ENCODE assay signal across 10 mouse cellular contexts in genomic region chr19:22656466-22657215, GRCm38 (mm10).
DNase-seq lines count a peak whose midpoint lies in the region; ATAC-seq and TF ChIP-seq lines count a peak whose summit lies in the region.
"Had no signal": no experiment of that assay in that cellular context is flagged by ENCODE, and none has a peak within 500 bp of the region (broad histone marks: within the 10 kb centered on the region; RNA-seq: fewer than 3 reads in every experiment).

No protein-coding gene starts in this region.

- H3K9me3 ChIP-seq in forebrain, embryonic 16.5 days (ENCODE audit: control insufficient read depth, low read length): no peaks in the 10 kb centered on the region
- H3K9me3 ChIP-seq in midbrain, embryonic 14.5 days (ENCODE audit: control insufficient read depth, low read length): no peaks in the 10 kb centered on the region
- H3K9me3 ChIP-seq: heart, embryonic 15.5 days had no signal

- CTCF ChIA-PET in Patski (lab: Charles Lee): interaction anchor here (1.1 to 1.5 kb wide), 2 partner anchors 20 to 48 kb away, joined by 3 to 4 read pairs; no protein-coding TSS in a partner anchor

- H3K4me1 ChIP-seq in forebrain, embryonic 16.5 days (replicated peaks; ENCODE audit: control insufficient read depth, insufficient read depth, low read length): peaks cover 13% of the 10 kb centered on the region
- H3K4me1 ChIP-seq in midbrain, embryonic 14.5 days (ENCODE audit: control insufficient read depth, insufficient read depth, low read length): peaks cover 9% of the 10 kb centered on the region
- H3K4me1 ChIP-seq: heart, embryonic 15.5 days had no signal

- peak overlapping the region; percentile 39 for H3K4me2 ChIP-seq in forebrain, embryonic 16.5 days (ENCODE audit: low read length)
- peak overlapping the region; percentile 23 for H3K4me2 ChIP-seq in midbrain, embryonic 14.5 days (ENCODE audit: low read length)
- H3K4me2 ChIP-seq: heart, embryonic 15.5 days had no signal

- ATAC-seq in cerebellum, adult (ENCODE audit: insufficient number of reproducible peaks, low FRiP score, low TSS enrichment): no peak
- ATAC-seq in Patski: peak; percentile 93
- ATAC-seq in forebrain, embryonic 16.5 days: peak; percentile 74
- no peak for ATAC-seq in midbrain, embryonic 14.5 days (ENCODE audit: low FRiP score, low TSS enrichment)

- no peaks in the 10 kb centered on the region for H3K36me3 ChIP-seq in forebrain, embryonic 16.5 days (ENCODE audit: control insufficient read depth, insufficient read depth)
- no peaks in the 10 kb centered on the region for H3K36me3 ChIP-seq in midbrain, embryonic 14.5 days (ENCODE audit: control insufficient read depth, insufficient read depth, low read length)
- H3K36me3 ChIP-seq: heart, embryonic 15.5 days had no signal

- TF ChIP-seq CTCF in Patski (IDR thresholded peaks at IDR 0.05): no peak

- intact Hi-C loops in gastrocnemius, postnatal 36 days (cut with DNase I): no loop called here

- H3K4me3 ChIP-seq in forebrain, embryonic 16.5 days (replicated peaks; ENCODE audit: low read length): no peak overlapping the region
- no peak overlapping the region for H3K4me3 ChIP-seq in midbrain, embryonic 14.5 days (replicated peaks; ENCODE audit: low read depth, low read length)
- H3K4me3 ChIP-seq: heart, embryonic 15.5 days had no signal

- WGBS in forebrain, embryonic 16.5 days: 24% methylated on average over 14 of the region's 14 CpGs
- WGBS in midbrain, embryonic 14.5 days: 24% methylated on average over 14 of the region's 14 CpGs

- H3K27me3 ChIP-seq in Patski: no peaks in the 10 kb centered on the region
- no peaks in the 10 kb centered on the region for H3K27me3 ChIP-seq in forebrain, embryonic 16.5 days (replicated peaks; ENCODE audit: control insufficient read depth, insufficient read depth, low read length)
- no peaks in the 10 kb centered on the region for H3K27me3 ChIP-seq in midbrain, embryonic 14.5 days (ENCODE audit: control insufficient read depth, insufficient read depth, low read length)
- H3K27me3 ChIP-seq: heart, embryonic 15.5 days had no signal

- POLR2A ChIA-PET in Patski (lab: Charles Lee): interaction anchor here (0.5 to 1.1 kb wide), 2 partner anchors 11 to 47 kb away, joined by 3 to 4 read pairs; no protein-coding TSS in a partner anchor

- in situ Hi-C loops in Patski (cut with MboI; ENCODE audit: low pct_unique_long_range_greater_than_20kb): no loop called here

- H3K27ac ChIP-seq in forebrain, embryonic 16.5 days (ENCODE audit: low read length): peak overlapping the region; percentile 70
- H3K27ac ChIP-seq in midbrain, embryonic 14.5 days (replicated peaks; ENCODE audit: low read depth, low read length): 0 out of 2 replicates have a peak overlapping the region, but pooled peaks have one; percentile 1
- H3K27ac ChIP-seq: heart, embryonic 15.5 days had no signal

- DNase-seq in cerebellum, postnatal 25 days: peak; percentile 41 to 52
- DNase-seq in Patski (ENCODE audit: low read depth, low spot score): peak; percentile 81
- peak; percentile 57 for DNase-seq in midbrain, embryonic 14.5 days
- no peak for DNase-seq in thymus, postnatal 0 days (ENCODE audit: low spot score)
- DNase-seq in gastrocnemius, postnatal 36 days: no peak
- no peak for DNase-seq in T-cell, adult 2 months (ENCODE audit: low spot score)
- DNase-seq: lung, adult 18-20 months had no signal

- peak overlapping the region; percentile 49 for H3K9ac ChIP-seq in forebrain, embryonic 16.5 days (replicated peaks; ENCODE audit: low read depth, low read length)
- H3K9ac ChIP-seq in midbrain, embryonic 14.5 days (replicated peaks; ENCODE audit: low read length): 0 out of 2 replicates have a peak overlapping the region, but pooled peaks have one; percentile 9
- H3K9ac ChIP-seq: heart, embryonic 15.5 days had no signal

Comparison
In these comparisons a context has a peak if more than half of its experiments do, and no peak if none do; other contexts are left out.
1. DNase-seq: peak in cerebellum, postnatal 25 days (2 of 2), Patski (single experiment) and midbrain, embryonic 14.5 days (single experiment); none in thymus, postnatal 0 days (single experiment), gastrocnemius, postnatal 36 days (0 of 2) and T-cell, adult 2 months (single experiment).
2. ATAC-seq: peak in Patski (single experiment) and forebrain, embryonic 16.5 days (single experiment); none in cerebellum, adult (single experiment) and midbrain, embryonic 14.5 days (single experiment).